Mouse (Mus musculus) C2C12 (cell line): Measurements from ENCODE around the gene Vps37c. TPM values are rescaled to one million over a fixed set of nuclear protein-coding genes. Genes with fewer than 3 reads are reported as not detected.

Experiments
- H3K27me3 ChIP-seq: one replicate; pipeline ENCODE4 v1.6.1; 2011; ENCODE audit not compliant: control insufficient read depth, insufficient read depth, insufficient read length
- H3K36me3 ChIP-seq: one replicate; pipeline ENCODE4 v1.6.1; 2011; ENCODE audit not compliant: control insufficient read depth, insufficient read depth
- H3K4me3 ChIP-seq: one replicate; pipeline ENCODE4 v1.5.1; 2011; ENCODE audit warnings: mild to moderate bottlenecking, control low read depth; ENCODE audit not compliant: poor library complexity, insufficient read depth, severe bottlenecking
- H3K79me2 ChIP-seq: one replicate; pipeline ENCODE4 v1.6.1; 2011; ENCODE audit not compliant: control insufficient read depth, insufficient read depth
- H3K79me3 ChIP-seq: one replicate; pipeline ENCODE4 v1.6.1; 2011; ENCODE audit warnings: low read depth, control low read depth
- H3ac ChIP-seq: one replicate; pipeline ENCODE3; 2011; ENCODE audit warnings: low read depth; ENCODE audit not compliant: control insufficient read depth, insufficient read length
- CEBPB ChIP-seq: IDR thresholded peaks from one replicate; pipeline ENCODE4 v1.6.1; 2011; ENCODE audit warnings: low read depth, mild to moderate bottlenecking, control low read depth, moderate library complexity
- CTCF ChIP-seq: IDR thresholded peaks from one replicate; pipeline ENCODE4 v1.5.1; 2011; ENCODE audit not compliant: control insufficient read depth, insufficient read depth, insufficient read length
- FOSL1 ChIP-seq: IDR thresholded peaks from one replicate; pipeline ENCODE4 v1.8.0; 2011; ENCODE audit warnings: mild to moderate bottlenecking, low read length; ENCODE audit not compliant: poor library complexity, insufficient read depth, severe bottlenecking
- MAX ChIP-seq: IDR thresholded peaks from one replicate; pipeline ENCODE4 v1.6.1; 2011; ENCODE audit warnings: mild to moderate bottlenecking, control low read depth
- MYOD1 ChIP-seq: IDR thresholded peaks from one replicate; pipeline ENCODE4 v1.6.1; 2011; ENCODE audit warnings: low read depth; ENCODE audit not compliant: control insufficient read depth, insufficient read length
- MYOG ChIP-seq: IDR thresholded peaks from one replicate; pipeline ENCODE4 v1.6.1; 2011; ENCODE audit not compliant: control insufficient read depth, insufficient read length; ENCODE audit errors: extremely low read depth
- USF1 ChIP-seq: IDR thresholded peaks from one replicate; pipeline ENCODE4 v1.6.1; 2011; ENCODE audit warnings: low read depth, mild to moderate bottlenecking, control low read depth, moderate library complexity
- polyA plus RNA-seq: library from polyadenylated mRNA; unstranded; fragments of >200 nt; fragmentation: generic; extraction: Trizol; gene quantifications from one replicate; pipeline ENCODE4 v1.2.1, GENCODE M21; 2012; ENCODE audit warnings: missing spikeins

Vps37c gene
- polyA plus RNA-seq, 1 experiment, result 21.9 TPM

GRCm38 (mm10) chr19:10759525-10759924, 71.0 kb downstream of the Vps37c start:
- no peak for TF ChIP-seq MYOG
- Histone ChIP-seq H3K79me2 (no peaks in the 10 kb centered on the region), H3ac (no peak overlapping the region), H3K27me3 (no peaks in the 10 kb centered on the region), H3K79me3 (no peaks in the 10 kb centered on the region), H3K4me3 (no peak overlapping the region), H3K36me3 (no peaks in the 10 kb centered on the region)

- Histone ChIP-seq H3K79me2 (no peaks in the 10 kb centered on the region), H3K27me3 (no peaks in the 10 kb centered on the region), H3K79me3 (no peaks in the 10 kb centered on the region), H3K4me3 (no peak overlapping the region), H3K36me3 (no peaks in the 10 kb centered on the region), H3ac (no peak overlapping the region)
- no peak for TF ChIP-seq USF1
- no peak for TF ChIP-seq MYOG
- TF ChIP-seq FOSL1, result no peak
- TF ChIP-seq MYOD1, result no peak
- TF ChIP-seq CEBPB, result no peak
- TF ChIP-seq MAX, result no peak
- TF ChIP-seq CTCF, result no peak
Measured at GRCm38 (mm10) chr19:10759983-10760831, 71.7 kb downstream of the Vps37c start.

- no peaks in the 10 kb centered on the region for H3K79me2 ChIP-seq
- no peak for TF ChIP-seq FOSL1
- no peak for TF ChIP-seq MAX
Measured at GRCm38 (mm10) chr19:10761794-10762415, 73.4 kb downstream of the Vps37c start.

GRCm38 (mm10) chr19:10762468-10762867, 73.9 kb downstream of the Vps37c start:
- H3ac ChIP-seq, result no peak overlapping the region
- H3K79me3 ChIP-seq, result no peaks in the 10 kb centered on the region
- TF ChIP-seq MYOD1 (no peak), FOSL1 (no peak), CEBPB (no peak), USF1 (no peak), MAX (no peak), CTCF (no peak)
- H3K79me2 ChIP-seq, result no peaks in the 10 kb centered on the region
- no peak overlapping the region for H3K4me3 ChIP-seq
- no peaks in the 10 kb centered on the region for H3K36me3 ChIP-seq
- no peaks in the 10 kb centered on the region for H3K27me3 ChIP-seq

More at GRCm38 (mm10) chr19:10761794-10762415, 73.4 kb downstream of the Vps37c start:
- no peak overlapping the region for H3K4me3 ChIP-seq
- no peaks in the 10 kb centered on the region for H3K36me3 ChIP-seq
- H3K27me3 ChIP-seq, result no peaks in the 10 kb centered on the region
- no peaks in the 10 kb centered on the region for H3K79me3 ChIP-seq
- H3ac ChIP-seq, result no peak overlapping the region

- H3K4me3 ChIP-seq, result no peak overlapping the region
- H3ac ChIP-seq, result no peak overlapping the region
- H3K36me3 ChIP-seq, result no peaks in the 10 kb centered on the region
Measured at GRCm38 (mm10) chr19:10763381-10764031, 75.0 kb downstream of the Vps37c start.

More at GRCm38 (mm10) chr19:10763381-10764031, 75.0 kb downstream of the Vps37c start:
- no peaks in the 10 kb centered on the region for H3K79me2 ChIP-seq
- H3K27me3 ChIP-seq, result no peaks in the 10 kb centered on the region
- no peak for TF ChIP-seq USF1
- TF ChIP-seq FOSL1, result peak; percentile 90
- no peaks in the 10 kb centered on the region for H3K79me3 ChIP-seq

Other genes with a start within 250 kb of the Vps37c start
- 0.07 TPM for gene Lrrc10b, start 231.3 kb upstream of the Vps37c start, polyA plus RNA-seq
- gene Ppp1r32, start 205.8 kb upstream of the Vps37c start, polyA plus RNA-seq, result 0.04 TPM
- 26.5 TPM for gene Cpsf7, start 163.5 kb upstream of the Vps37c start, polyA plus RNA-seq
- 35.4 TPM for gene Sdhaf2, start 162.6 kb upstream of the Vps37c start, polyA plus RNA-seq
- gene Tmem216, start 132.5 kb upstream of the Vps37c start, polyA plus RNA-seq, result 25.2 TPM
- gene Cyb561a3, start 111.6 kb upstream of the Vps37c start, polyA plus RNA-seq, result 21.0 TPM
- 39.2 TPM for gene Tmem138, start 111.4 kb upstream of the Vps37c start, polyA plus RNA-seq
- 513 TPM for gene Ddb1, start 83.4 kb upstream of the Vps37c start, polyA plus RNA-seq
- 15.7 TPM for gene Tkfc, start 83.1 kb upstream of the Vps37c start, polyA plus RNA-seq
- gene Vwce, start 54.5 kb upstream of the Vps37c start, polyA plus RNA-seq, result 0.11 TPM
- gene Pga5, start 10.7 kb upstream of the Vps37c start, polyA plus RNA-seq, result not detected
- 0.04 TPM for gene Cd5, start 50.3 kb downstream of the Vps37c start, polyA plus RNA-seq
- 0.30 TPM for gene Cd6, start 141.3 kb downstream of the Vps37c start, polyA plus RNA-seq
- gene Slc15a3, start 151.0 kb downstream of the Vps37c start, polyA plus RNA-seq, result 6.3 TPM
- gene Tmem132a, start 181.2 kb downstream of the Vps37c start, polyA plus RNA-seq, result 130 TPM
- gene Tmem109, start 193.3 kb downstream of the Vps37c start, polyA plus RNA-seq, result 141 TPM
- 299 TPM for gene Prpf19, start 206.5 kb downstream of the Vps37c start, polyA plus RNA-seq
- not detected for gene Zp1, start 231.9 kb downstream of the Vps37c start, polyA plus RNA-seq
- 0.07 TPM for gene Ptgdr2, start 248.4 kb downstream of the Vps37c start, polyA plus RNA-seq